Mouse (Mus musculus) megakaryocyte, embryonic 14.5 days (primary cell): ENCODE results near the gene Adgrl1. TPM values are rescaled to one million over a fixed set of nuclear protein-coding genes. Genes with fewer than 3 reads are reported as not detected.

Source experiments
- H3K27me3 ChIP-seq: replicated peaks from 2 replicates; pipeline ENCODE3; 2012; ENCODE audit warnings: inconsistent platforms
- H3K36me3 ChIP-seq: replicated peaks from 2 replicates; pipeline ENCODE3; 2012; ENCODE audit warnings: low read length, inconsistent platforms, mixed read lengths
- H3K4me1 ChIP-seq: 2 replicates; pipeline ENCODE4 v1.6.1; 2012; ENCODE audit warnings: inconsistent platforms
- H3K4me3 ChIP-seq: replicated peaks from 2 replicates; pipeline ENCODE3; 2012; ENCODE audit warnings: moderate library complexity, mild to moderate bottlenecking, inconsistent platforms
- H3K9me3 ChIP-seq: 2 replicates; pipeline ENCODE4 v1.6.1; 2012; ENCODE audit warnings: inconsistent platforms
- FLI1 ChIP-seq: IDR thresholded peaks from 2 replicates; pipeline ENCODE4 v1.6.1; 2012; ENCODE audit warnings: low read length, inconsistent platforms, mixed read lengths
- GATA1 ChIP-seq: IDR thresholded peaks from 3 replicates; pipeline ENCODE4 v1.6.1; 2012; ENCODE audit warnings: mixed read lengths, low read length, inconsistent platforms, borderline replicate concordance
- polyA plus RNA-seq: library from polyadenylated mRNA; stranded (reverse); fragments of >175 nt; gene quantifications from 2 replicates; pipeline ENCODE4 v1.2.3, GENCODE M21; 2012; ENCODE audit warnings: low replicate concordance; ENCODE audit not compliant: insufficient read depth

Gene Adgrl1
- polyA plus RNA-seq, 1 experiment, result 6.8 TPM

DNA sequence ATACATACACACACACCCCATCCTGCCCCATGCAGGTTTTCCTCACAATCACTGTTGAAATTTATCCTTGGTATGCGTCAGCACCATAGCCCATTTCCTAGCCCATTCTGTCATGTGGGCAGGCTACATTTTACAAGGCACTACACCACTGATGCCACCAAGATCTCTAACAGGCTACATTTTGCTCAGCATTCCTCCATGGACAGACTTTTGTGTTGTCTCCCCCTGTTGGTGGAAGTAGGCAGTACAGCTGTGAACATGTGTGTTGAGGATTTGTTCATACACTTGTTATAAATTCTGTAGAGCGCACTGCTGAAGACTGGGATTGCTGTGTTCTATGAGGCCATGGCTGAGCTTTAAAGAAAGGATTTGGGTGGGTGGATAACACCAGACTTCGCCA lies 21.7 kb downstream of the Adgrl1 start:
- H3K9me3 ChIP-seq, result no peaks in the 10 kb centered on the region
- peaks cover 37% of the 10 kb centered on the region for H3K36me3 ChIP-seq
- no peak for TF ChIP-seq FLI1
- TF ChIP-seq GATA1, result no peak

GRCm38 (mm10) chr8:83922727-83923126 lies 22.8 kb downstream of the Adgrl1 start:
- Histone ChIP-seq H3K27me3 (peaks cover 5% of the 10 kb centered on the region), H3K4me3 (no peak overlapping the region), H3K36me3 (peaks cover 37% of the 10 kb centered on the region), H3K9me3 (no peaks in the 10 kb centered on the region), H3K4me1 (peaks cover 15% of the 10 kb centered on the region)
- no peak for TF ChIP-seq FLI1

More for the DNA sequence above, 21.7 kb downstream of the Adgrl1 start:
- peaks cover 22% of the 10 kb centered on the region for H3K4me1 ChIP-seq
- H3K4me3 ChIP-seq, result no peak overlapping the region
- H3K27me3 ChIP-seq, result peaks cover 2% of the 10 kb centered on the region

DNA sequence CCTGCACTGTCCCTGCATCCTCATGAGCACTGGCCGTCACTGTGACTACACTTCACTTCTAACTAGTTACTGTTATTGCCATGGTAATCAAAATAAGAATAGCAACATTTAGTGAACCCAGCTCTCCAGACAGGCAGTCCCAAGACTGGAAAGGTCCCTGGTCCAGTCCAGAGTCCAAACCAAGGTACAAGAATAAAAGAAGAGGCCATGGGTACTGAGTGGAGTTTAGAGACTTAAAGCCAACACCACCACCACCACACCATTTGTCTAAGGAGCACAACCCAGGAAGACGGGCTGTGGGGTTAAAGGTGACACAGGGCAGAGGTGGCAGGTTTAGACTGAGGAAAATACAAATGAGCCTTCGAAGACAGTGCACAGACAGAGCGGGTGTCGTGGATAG lies 24.7 kb downstream of the Adgrl1 start:
- H3K36me3 ChIP-seq, result peaks cover 34% of the 10 kb centered on the region
- H3K27me3 ChIP-seq, result peaks cover 13% of the 10 kb centered on the region
- H3K4me3 ChIP-seq, result no peak overlapping the region
- no peaks in the 10 kb centered on the region for H3K9me3 ChIP-seq
- H3K4me1 ChIP-seq, result peaks cover 9% of the 10 kb centered on the region; the same call in 1 of the 2 replicates
- no peak for TF ChIP-seq GATA1
- no peak for TF ChIP-seq FLI1

DNA sequence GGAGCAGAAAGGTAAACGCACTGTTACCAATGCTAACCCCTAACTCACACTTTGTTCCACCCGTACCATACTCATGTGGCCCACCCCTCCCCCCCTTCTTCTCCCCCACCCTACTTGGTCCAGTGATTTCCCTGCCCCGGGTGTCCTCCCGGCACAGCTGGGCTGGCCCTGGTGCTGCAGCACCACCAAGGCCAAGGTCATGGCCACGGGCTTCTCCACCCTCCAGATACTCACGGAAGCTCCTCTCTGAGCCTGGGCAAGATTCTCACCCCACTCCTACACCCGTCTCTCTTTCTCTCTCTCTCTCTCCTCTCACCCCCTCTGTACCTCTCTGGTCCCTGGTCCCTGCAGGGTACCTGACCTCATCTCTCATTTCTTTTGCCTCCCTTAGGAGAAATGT lies 26.4 kb downstream of the Adgrl1 start:
- no peak for TF ChIP-seq FLI1
- no peak for TF ChIP-seq GATA1
- H3K4me1 ChIP-seq, result peaks cover 9% of the 10 kb centered on the region; the same call in 1 of the 2 replicates
- H3K27me3 ChIP-seq, result peaks cover 15% of the 10 kb centered on the region
- H3K36me3 ChIP-seq, result peaks cover 42% of the 10 kb centered on the region
- no peaks in the 10 kb centered on the region for H3K9me3 ChIP-seq
- no peak overlapping the region for H3K4me3 ChIP-seq

GRCm38 (mm10) chr8:83934222-83934621 lies 34.3 kb downstream of the Adgrl1 start:
- TF ChIP-seq GATA1, result no peak
- no peak for TF ChIP-seq FLI1
- peaks cover 91% of the 10 kb centered on the region for H3K36me3 ChIP-seq
- H3K9me3 ChIP-seq, result no peaks in the 10 kb centered on the region

GRCm38 (mm10) chr8:83934994-83935393 lies 35.1 kb downstream of the Adgrl1 start:
- peaks cover 85% of the 10 kb centered on the region for H3K36me3 ChIP-seq
- no peak overlapping the region for H3K4me3 ChIP-seq
- TF ChIP-seq FLI1 (no peak), GATA1 (no peak)
- no peaks in the 10 kb centered on the region for H3K9me3 ChIP-seq
- H3K27me3 ChIP-seq, result peaks cover 4% of the 10 kb centered on the region
- H3K4me1 ChIP-seq, result no peaks in the 10 kb centered on the region

More at GRCm38 (mm10) chr8:83934222-83934621, 34.3 kb downstream of the Adgrl1 start:
- H3K4me3 ChIP-seq, result no peak overlapping the region
- H3K4me1 ChIP-seq, result no peaks in the 10 kb centered on the region; the same call in 1 of the 2 replicates
- peaks cover 6% of the 10 kb centered on the region for H3K27me3 ChIP-seq

DNA sequence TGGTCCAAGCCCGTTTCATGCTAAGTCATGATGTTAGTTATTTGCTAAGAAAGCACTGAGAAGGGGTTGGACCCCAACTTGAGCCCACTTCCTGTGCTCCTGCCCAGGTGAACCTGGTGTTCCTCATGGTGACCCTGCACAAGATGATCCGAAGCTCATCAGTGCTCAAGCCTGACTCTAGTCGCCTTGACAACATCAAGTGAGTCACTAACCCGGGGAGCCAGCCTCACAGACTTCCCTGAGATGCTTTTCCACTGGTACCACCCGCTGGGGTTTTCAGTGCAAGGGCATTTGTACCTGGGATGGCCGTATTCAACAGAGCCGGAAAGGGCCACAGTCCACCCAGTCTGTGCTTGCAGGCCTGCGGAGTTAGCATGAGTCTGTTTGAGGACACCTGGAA lies 35.5 kb downstream of the Adgrl1 start:
- Histone ChIP-seq H3K4me1 (no peaks in the 10 kb centered on the region), H3K27me3 (peaks cover 8% of the 10 kb centered on the region), H3K4me3 (no peak overlapping the region), H3K9me3 (no peaks in the 10 kb centered on the region), H3K36me3 (peaks cover 80% of the 10 kb centered on the region)
- TF ChIP-seq GATA1 (no peak), FLI1 (no peak)

GRCm38 (mm10) chr8:83937645-83938044 lies 37.7 kb downstream of the Adgrl1 start:
- Histone ChIP-seq H3K9me3 (no peaks in the 10 kb centered on the region), H3K4me3 (no peak overlapping the region), H3K4me1 (no peaks in the 10 kb centered on the region), H3K36me3 (peaks cover 58% of the 10 kb centered on the region), H3K27me3 (peaks cover 18% of the 10 kb centered on the region)
- TF ChIP-seq FLI1, result no peak
- no peak for TF ChIP-seq GATA1

DNA sequence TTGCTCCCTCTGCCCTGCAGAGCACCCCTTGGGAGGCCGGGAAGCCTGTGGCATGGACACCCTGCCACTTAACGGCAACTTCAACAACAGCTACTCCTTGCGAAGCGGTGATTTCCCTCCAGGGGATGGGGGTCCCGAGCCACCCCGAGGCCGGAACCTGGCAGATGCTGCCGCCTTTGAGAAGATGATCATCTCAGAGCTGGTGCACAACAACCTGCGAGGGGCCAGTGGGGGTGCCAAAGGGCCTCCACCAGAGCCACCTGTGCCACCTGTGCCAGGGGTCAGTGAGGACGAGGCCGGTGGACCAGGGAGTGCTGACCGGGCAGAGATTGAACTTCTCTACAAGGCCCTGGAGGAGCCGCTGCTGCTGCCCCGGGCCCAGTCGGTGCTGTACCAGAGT lies 38.4 kb downstream of the Adgrl1 start:
- Histone ChIP-seq H3K27me3 (peaks cover 18% of the 10 kb centered on the region), H3K36me3 (peaks cover 52% of the 10 kb centered on the region), H3K4me1 (no peaks in the 10 kb centered on the region), H3K4me3 (no peak overlapping the region), H3K9me3 (no peaks in the 10 kb centered on the region)
- TF ChIP-seq FLI1, result no peak
- no peak for TF ChIP-seq GATA1

DNA sequence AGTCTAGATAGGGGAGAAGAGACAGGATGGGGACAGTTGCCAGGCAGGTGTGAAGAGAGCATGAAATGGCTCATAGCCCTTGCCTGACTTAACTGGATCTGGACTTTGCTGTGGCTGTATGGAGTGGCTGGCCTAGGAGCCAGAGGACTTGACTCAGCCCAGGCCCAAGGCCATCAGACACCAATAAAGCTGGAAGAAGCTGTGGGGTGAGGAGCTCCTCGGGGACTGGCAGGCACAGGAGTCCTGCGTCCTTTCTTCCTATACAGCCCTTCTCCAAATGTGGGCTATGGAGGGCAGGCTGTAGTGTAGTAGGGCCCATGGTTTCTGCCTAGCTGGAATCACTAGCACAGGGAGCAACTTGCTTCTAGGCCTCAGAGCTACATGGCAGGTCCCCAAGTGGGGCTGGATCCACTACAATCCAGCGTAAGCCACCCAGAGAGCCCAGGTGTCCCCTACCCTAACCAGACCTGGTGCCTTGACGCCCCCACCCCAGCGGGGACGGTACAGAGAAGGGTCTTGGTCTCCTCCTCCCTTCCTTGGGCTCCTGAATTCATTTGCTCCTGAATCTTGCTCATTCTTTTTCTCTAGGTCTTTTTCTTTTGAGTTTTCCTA lies 41.3 kb downstream of the Adgrl1 start:
- Histone ChIP-seq H3K27me3 (peaks cover 20% of the 10 kb centered on the region), H3K4me1 (peaks cover 8% of the 10 kb centered on the region), H3K9me3 (no peaks in the 10 kb centered on the region), H3K4me3 (no peak overlapping the region), H3K36me3 (peaks cover 24% of the 10 kb centered on the region)
- TF ChIP-seq GATA1, result no peak
- TF ChIP-seq FLI1, result no peak
